Mouse (Mus musculus) ES-E14 (cell line): ENCODE results near the gene Cybb.

Experiments
- CHD2 ChIP-seq: IDR thresholded peaks from 2 replicates; pipeline ENCODE4 v1.6.1; 2014; ENCODE audit warnings: mild to moderate bottlenecking, low read depth, low read length, inconsistent platforms
- MAFK ChIP-seq: IDR thresholded peaks from 2 replicates; pipeline ENCODE4 v1.6.1; 2014; ENCODE audit warnings: mild to moderate bottlenecking, low read depth, low read length, inconsistent platforms; ENCODE audit not compliant: insufficient read depth

DNA sequence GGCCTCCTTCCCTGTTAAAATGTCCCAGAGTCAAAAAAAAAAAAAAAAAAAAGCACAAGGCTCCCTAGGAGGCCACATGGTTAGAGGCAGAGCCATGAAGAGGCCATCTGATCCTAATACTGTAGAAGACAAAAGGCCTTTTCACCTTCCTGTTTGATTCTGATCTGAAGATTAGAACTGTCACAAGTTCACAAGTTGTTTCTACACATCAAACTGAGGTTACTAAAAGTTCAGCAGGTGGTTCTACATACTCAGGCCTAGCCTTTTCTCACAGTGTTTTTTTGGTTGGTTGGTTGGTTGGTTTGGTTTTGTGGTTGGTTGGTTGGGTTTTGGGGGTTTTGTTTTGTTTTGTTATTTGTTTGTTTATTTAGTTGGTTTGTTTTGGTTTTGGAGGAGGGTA, 26.2 kb downstream of the Cybb start:
- TF ChIP-seq MAFK (no peak), CHD2 (no peak)
